In the genomic region with DNA sequence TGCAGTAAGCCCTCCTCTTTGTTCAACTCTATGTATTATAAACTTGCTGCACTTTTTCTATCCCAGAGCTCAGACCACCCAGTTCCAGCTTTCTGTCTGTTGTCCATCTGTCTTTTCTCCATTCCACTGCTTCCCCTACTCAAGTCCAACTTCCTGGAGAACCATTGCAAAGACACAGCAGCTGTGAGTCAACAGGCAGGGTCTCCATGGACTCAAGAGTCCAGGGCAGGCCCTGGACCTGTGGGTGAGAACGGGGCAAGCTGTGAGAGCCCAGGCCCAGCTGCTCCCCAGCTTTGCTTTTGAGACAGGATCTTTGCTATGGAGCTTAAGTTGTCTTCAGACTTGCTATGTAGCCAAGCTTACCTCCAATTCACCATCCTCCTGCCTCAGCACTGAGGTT, we compare ENCODE assay signal across 20 mouse cellular contexts.
"Had no signal": no experiment of that assay in that cellular context is flagged by ENCODE, and none has a peak within 500 bp of the region (broad histone marks: within the 10 kb centered on the region; RNA-seq: fewer than 3 reads in every experiment).

No protein-coding gene starts in this region.

- H3K9me3 ChIP-seq: limb, embryonic 12.5 days; limb, embryonic 15.5 days; midbrain, embryonic 12.5 days; midbrain, embryonic 15.5 days; neural tube, embryonic 13.5 days; stomach, embryonic 15.5 days had no signal

- H3K9ac ChIP-seq: limb, embryonic 12.5 days; limb, embryonic 15.5 days; liver, embryonic 14.5 days; liver, postnatal 0 days; midbrain, embryonic 12.5 days; midbrain, embryonic 15.5 days; neural tube, embryonic 13.5 days; stomach, embryonic 15.5 days had no signal

- H3K4me3 ChIP-seq: limb, embryonic 12.5 days; limb, embryonic 15.5 days; midbrain, embryonic 12.5 days; midbrain, embryonic 15.5 days; myocyte; neural tube, embryonic 13.5 days; stomach, embryonic 15.5 days had no signal

- H3K27me3 ChIP-seq: limb, embryonic 12.5 days; limb, embryonic 15.5 days; midbrain, embryonic 12.5 days; midbrain, embryonic 15.5 days; neural tube, embryonic 13.5 days; stomach, embryonic 15.5 days had no signal

- ATAC-seq: liver, postnatal 0 days; midbrain, embryonic 15.5 days had no signal

- H3K27ac ChIP-seq: limb, embryonic 15.5 days; liver, embryonic 14.5 days; midbrain, embryonic 12.5 days; midbrain, embryonic 15.5 days; neural tube, embryonic 13.5 days had no signal

- H3K4me2 ChIP-seq: limb, embryonic 12.5 days; limb, embryonic 15.5 days; liver, embryonic 11.5 days; midbrain, embryonic 12.5 days; midbrain, embryonic 15.5 days; neural tube, embryonic 13.5 days; stomach, embryonic 15.5 days had no signal

- DNase-seq: kidney, adult 2 months; kidney, postnatal 14 days; kidney, postnatal 4 days; left cerebral cortex, postnatal 4 days; liver, postnatal 0 days; retina, postnatal 1 day; right cerebral cortex, postnatal 25 days; spleen, adult 18-20 months; thymus, adult 2 months; thymus, postnatal 14 days; thymus, postnatal 4 days had no signal
